Mouse (Mus musculus): ENCODE results near the gene Capn7. TPM values are rescaled to one million over a fixed set of nuclear protein-coding genes. Genes with fewer than 3 reads are reported as not detected.

Capn7 gene
- polyA plus RNA-seq, 1 experiment from 2014 or later, result 51.4 TPM

- 72% methylated on average over 8 of the region's 8 CpGs for WGBS
- peaks cover 3% of the 10 kb centered on the region for H3K4me1 ChIP-seq
- ATAC-seq (ENCODE audit: low FRiP score, low read depth), result no peak
- H3K27me3 ChIP-seq, result no peaks in the 10 kb centered on the region
- H3K27ac ChIP-seq (replicated peaks), result no peak overlapping the region
- no peaks in the 10 kb centered on the region for H3K9me3 ChIP-seq
- H3K9ac ChIP-seq (replicated peaks), result no peak overlapping the region
- H3K36me3 ChIP-seq, result peaks cover 8% of the 10 kb centered on the region
- H3K4me3 ChIP-seq, result no peak overlapping the region
- no peak overlapping the region for H3K4me2 ChIP-seq (replicated peaks)
These were observed 72.2 kb downstream of the Capn7 start for GRCm38 (mm10) chr14:31408666-31409065.

GRCm38 (mm10) chr14:31410123-31410724, 73.8 kb downstream of the Capn7 start:
- Histone ChIP-seq H3K27me3 (no peaks in the 10 kb centered on the region), H3K27ac (replicated peaks) (no peak overlapping the region), H3K9me3 (no peaks in the 10 kb centered on the region), H3K4me2 (replicated peaks) (no peak overlapping the region), H3K9ac (replicated peaks) (no peak overlapping the region), H3K4me1 (peaks cover 8% of the 10 kb centered on the region), H3K36me3 (peaks cover 8% of the 10 kb centered on the region), H3K4me3 (no peak overlapping the region)
- no peak for ATAC-seq (ENCODE audit: low FRiP score, low read depth)
- 85% methylated on average over 9 of the region's 9 CpGs for WGBS

- Histone ChIP-seq H3K4me3 (no peak overlapping the region), H3K4me2 (replicated peaks) (no peak overlapping the region), H3K9me3 (no peaks in the 10 kb centered on the region), H3K27ac (replicated peaks) (no peak overlapping the region), H3K27me3 (no peaks in the 10 kb centered on the region), H3K4me1 (peaks cover 8% of the 10 kb centered on the region), H3K9ac (replicated peaks) (no peak overlapping the region), H3K36me3 (peaks cover 8% of the 10 kb centered on the region)
- no peak for ATAC-seq (ENCODE audit: low FRiP score, low read depth)
- WGBS, result 87% methylated on average over 4 of the region's 4 CpGs
These were observed 74.3 kb downstream of the Capn7 start for GRCm38 (mm10) chr14:31410737-31411136.

- 80% methylated on average over 10 of the region's 10 CpGs for WGBS
- Histone ChIP-seq H3K36me3 (peaks cover 8% of the 10 kb centered on the region), H3K4me3 (no peak overlapping the region), H3K9ac (replicated peaks) (no peak overlapping the region), H3K27ac (replicated peaks) (no peak overlapping the region), H3K27me3 (no peaks in the 10 kb centered on the region), H3K9me3 (no peaks in the 10 kb centered on the region), H3K4me2 (replicated peaks) (no peak overlapping the region), H3K4me1 (peaks cover 8% of the 10 kb centered on the region)
- no peak for ATAC-seq (ENCODE audit: low FRiP score, low read depth)
These were observed 76.2 kb downstream of the Capn7 start for GRCm38 (mm10) chr14:31412651-31413056.

GRCm38 (mm10) chr14:31413475-31414086, 77.1 kb downstream of the Capn7 start:
- Histone ChIP-seq H3K9ac (replicated peaks) (no peak overlapping the region), H3K9me3 (no peaks in the 10 kb centered on the region), H3K27ac (replicated peaks) (no peak overlapping the region), H3K36me3 (peaks cover 8% of the 10 kb centered on the region), H3K27me3 (no peaks in the 10 kb centered on the region), H3K4me2 (replicated peaks) (no peak overlapping the region), H3K4me1 (peaks cover 8% of the 10 kb centered on the region), H3K4me3 (no peak overlapping the region)
- peak; percentile 66 for ATAC-seq (ENCODE audit: low FRiP score, low read depth)
- WGBS, result 35% methylated on average over 6 of the region's 6 CpGs

GRCm38 (mm10) chr14:31414235-31414966, 78.0 kb downstream of the Capn7 start:
- H3K9ac ChIP-seq (replicated peaks), result no peak overlapping the region
- H3K4me2 ChIP-seq (replicated peaks), result no peak overlapping the region
- no peak overlapping the region for H3K27ac ChIP-seq (replicated peaks)
- 81% methylated on average over 10 of the region's 10 CpGs for WGBS
- ATAC-seq (ENCODE audit: low FRiP score, low read depth), result no peak
- H3K36me3 ChIP-seq, result peaks cover 8% of the 10 kb centered on the region
- no peaks in the 10 kb centered on the region for H3K9me3 ChIP-seq
- no peak overlapping the region for H3K4me3 ChIP-seq
- peaks cover 10% of the 10 kb centered on the region for H3K4me1 ChIP-seq
- no peaks in the 10 kb centered on the region for H3K27me3 ChIP-seq

- no peaks in the 10 kb centered on the region for H3K27me3 ChIP-seq
- WGBS, result 83% methylated on average over 7 of the region's 7 CpGs
- H3K4me2 ChIP-seq (replicated peaks), result no peak overlapping the region
- H3K4me1 ChIP-seq, result peaks cover 11% of the 10 kb centered on the region
- no peak overlapping the region for H3K9ac ChIP-seq (replicated peaks)
- no peak for ATAC-seq (ENCODE audit: low FRiP score, low read depth)
- H3K9me3 ChIP-seq, result no peaks in the 10 kb centered on the region
- peaks cover 8% of the 10 kb centered on the region for H3K36me3 ChIP-seq
- no peak overlapping the region for H3K27ac ChIP-seq (replicated peaks)
- no peak overlapping the region for H3K4me3 ChIP-seq
These were observed 78.5 kb downstream of the Capn7 start for GRCm38 (mm10) chr14:31414967-31415376.

- no peak overlapping the region for H3K4me3 ChIP-seq
- ATAC-seq (ENCODE audit: low FRiP score, low read depth), result no peak
- no peak overlapping the region for H3K9ac ChIP-seq (replicated peaks)
- no peak overlapping the region for H3K4me2 ChIP-seq (replicated peaks)
- peaks cover 14% of the 10 kb centered on the region for H3K4me1 ChIP-seq
- no peaks in the 10 kb centered on the region for H3K27me3 ChIP-seq
- WGBS, result 79% methylated on average over 3 of the region's 3 CpGs
- H3K27ac ChIP-seq (replicated peaks), result no peak overlapping the region
- H3K36me3 ChIP-seq, result no peaks in the 10 kb centered on the region
- no peaks in the 10 kb centered on the region for H3K9me3 ChIP-seq
These were observed 80.0 kb downstream of the Capn7 start for GRCm38 (mm10) chr14:31416411-31416810.

GRCm38 (mm10) chr14:31416835-31417549, 80.6 kb downstream of the Capn7 start:
- H3K27ac ChIP-seq (replicated peaks), result no peak overlapping the region

GRCm38 (mm10) chr14:31419279-31419678, 82.8 kb downstream of the Capn7 start:
- Histone ChIP-seq H3K4me3 (no peak overlapping the region), H3K27me3 (no peaks in the 10 kb centered on the region), H3K27ac (replicated peaks) (no peak overlapping the region), H3K4me2 (replicated peaks) (no peak overlapping the region), H3K9me3 (no peaks in the 10 kb centered on the region), H3K4me1 (peaks cover 20% of the 10 kb centered on the region; the same call in 1 of the 2 replicates), H3K9ac (replicated peaks) (no peak overlapping the region), H3K36me3 (0 out of 2 replicates have a peak, but pooled peaks cover 5% of the 10 kb centered on the region)
- WGBS, result 31% methylated on average over 4 of the region's 4 CpGs
- no peak for ATAC-seq (ENCODE audit: low FRiP score, low read depth)

More at GRCm38 (mm10) chr14:31416835-31417549, 80.6 kb downstream of the Capn7 start:
- no peak overlapping the region for H3K9ac ChIP-seq (replicated peaks)
- no peak overlapping the region for H3K4me3 ChIP-seq
- ATAC-seq (ENCODE audit: low FRiP score, low read depth), result no peak
- H3K27me3 ChIP-seq, result no peaks in the 10 kb centered on the region
- no peak overlapping the region for H3K4me2 ChIP-seq (replicated peaks)
- peaks cover 16% of the 10 kb centered on the region for H3K4me1 ChIP-seq
- H3K36me3 ChIP-seq, result no peaks in the 10 kb centered on the region
- H3K9me3 ChIP-seq, result no peaks in the 10 kb centered on the region
- 86% methylated on average over 16 of the region's 16 CpGs for WGBS

- Histone ChIP-seq H3K27me3 (no peaks in the 10 kb centered on the region), H3K36me3 (0 out of 2 replicates have a peak, but pooled peaks cover 5% of the 10 kb centered on the region), H3K4me1 (peaks cover 20% of the 10 kb centered on the region; the same call in 1 of the 2 replicates), H3K4me2 (replicated peaks) (no peak overlapping the region), H3K27ac (replicated peaks) (no peak overlapping the region), H3K9me3 (no peaks in the 10 kb centered on the region), H3K9ac (replicated peaks) (no peak overlapping the region), H3K4me3 (no peak overlapping the region)
- no peak for ATAC-seq (ENCODE audit: low FRiP score, low read depth)
- 95% methylated on average over 8 of the region's 8 CpGs for WGBS
These were observed 83.7 kb downstream of the Capn7 start for GRCm38 (mm10) chr14:31420135-31420534.
